Mouse (Mus musculus): ENCODE results near the gene Odf3. TPM values are rescaled to one million over a fixed set of nuclear protein-coding genes. Genes with fewer than 3 reads are reported as not detected.

The Odf3 gene
- polyA plus RNA-seq, 1 experiment from 2014 or later = 0.08 TPM

DNA sequence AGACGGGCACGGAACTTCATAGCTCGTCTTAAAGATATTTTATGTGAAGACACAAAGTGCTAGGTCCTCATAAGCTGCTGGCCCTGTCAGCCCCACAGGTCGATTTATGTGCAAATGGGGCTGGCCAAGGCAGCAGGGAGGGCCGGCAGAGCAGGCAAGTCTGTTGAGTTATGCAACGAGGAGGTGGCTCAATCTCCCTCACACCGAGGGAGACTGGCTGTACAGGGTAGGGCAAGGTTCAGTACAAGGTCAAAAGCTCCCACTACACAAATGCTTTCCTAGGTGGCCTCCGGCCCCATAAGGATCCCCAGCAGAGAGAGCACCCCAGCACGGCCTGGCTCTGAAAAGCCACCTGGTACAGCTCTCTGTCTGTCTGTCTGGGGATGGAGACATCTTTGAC is 5.8 kb downstream of the Odf3 start:
- ATAC-seq (ENCODE audit: insufficient read depth, low FRiP score) = no peak
- H3K9ac ChIP-seq (ENCODE audit: low read length) = no peak overlapping the region
- peaks cover 14% of the 10 kb centered on the region for H3K36me3 ChIP-seq (ENCODE audit: control insufficient read depth, insufficient read depth, low read length)
- H3K4me1 ChIP-seq (ENCODE audit: control insufficient read depth, insufficient read depth, low read length) = peaks cover 18% of the 10 kb centered on the region
- no peak overlapping the region for H3K4me2 ChIP-seq (ENCODE audit: low read depth, low read length)
- no peaks in the 10 kb centered on the region for H3K27me3 ChIP-seq (ENCODE audit: control insufficient read depth, insufficient read depth, low read length)
- no peaks in the 10 kb centered on the region for H3K9me3 ChIP-seq (replicated peaks; ENCODE audit: control insufficient read depth, low read length)
- no peak overlapping the region for H3K27ac ChIP-seq (ENCODE audit: low read length)
- WGBS = 84% methylated on average over 9 of the region's 9 CpGs
- H3K4me3 ChIP-seq (replicated peaks; ENCODE audit: low read length) = no peak overlapping the region

DNA sequence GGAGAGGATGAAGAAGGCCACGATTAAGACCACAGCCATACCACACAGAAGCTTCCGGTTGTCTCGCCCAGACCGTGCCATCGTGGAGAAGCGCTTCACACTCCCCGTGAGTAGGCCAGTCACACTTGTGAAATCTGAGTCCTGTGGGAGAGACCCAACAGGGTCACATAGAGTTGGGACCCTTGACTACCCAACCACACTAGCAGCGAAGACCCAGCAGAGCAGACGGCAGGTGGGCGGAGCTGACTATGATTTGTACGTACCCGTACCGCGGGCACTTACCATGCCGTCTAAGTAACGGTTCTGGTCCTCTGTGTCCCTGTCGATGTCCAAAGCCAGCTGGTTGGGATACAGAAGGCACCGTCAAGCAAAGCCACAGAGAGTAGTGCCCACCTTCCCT is 6.9 kb downstream of the Odf3 start:
- Histone ChIP-seq H3K9ac (ENCODE audit: low read length) (no peak overlapping the region), H3K4me2 (ENCODE audit: low read depth, low read length) (no peak overlapping the region), H3K27ac (ENCODE audit: low read length) (no peak overlapping the region), H3K9me3 (replicated peaks; ENCODE audit: control insufficient read depth, low read length) (no peaks in the 10 kb centered on the region), H3K4me1 (ENCODE audit: control insufficient read depth, insufficient read depth, low read length) (peaks cover 24% of the 10 kb centered on the region), H3K27me3 (ENCODE audit: control insufficient read depth, insufficient read depth, low read length) (no peaks in the 10 kb centered on the region), H3K36me3 (ENCODE audit: control insufficient read depth, insufficient read depth, low read length) (peaks cover 16% of the 10 kb centered on the region), H3K4me3 (replicated peaks; ENCODE audit: low read length) (no peak overlapping the region)
- ATAC-seq (ENCODE audit: insufficient read depth, low FRiP score) = no peak
- WGBS = 93% methylated on average over 18 of the region's 18 CpGs

DNA sequence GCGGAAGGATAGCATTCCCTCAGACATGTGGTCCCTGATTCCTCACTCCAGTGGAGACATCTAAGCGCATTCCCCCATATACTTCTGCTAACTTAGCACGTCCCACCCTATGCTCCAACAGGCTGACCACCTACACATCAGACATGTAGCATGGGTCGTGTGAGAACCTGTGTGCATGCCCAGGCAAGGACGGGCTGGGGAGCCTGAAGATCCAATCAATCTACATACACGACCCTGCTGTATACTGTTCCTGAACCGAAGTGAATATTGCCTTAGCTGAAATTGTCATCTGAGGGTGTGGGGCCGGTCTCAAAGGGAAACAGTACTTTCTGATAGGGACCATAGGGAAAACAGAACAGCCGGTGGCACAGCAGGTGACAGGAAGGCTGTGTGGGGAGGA is 7.6 kb downstream of the Odf3 start:
- peak overlapping the region; percentile 95 for H3K4me3 ChIP-seq (replicated peaks; ENCODE audit: low read length)
- H3K4me1 ChIP-seq (ENCODE audit: control insufficient read depth, insufficient read depth, low read length) = peaks cover 24% of the 10 kb centered on the region
- ATAC-seq (ENCODE audit: insufficient read depth, low FRiP score) = no peak
- H3K4me2 ChIP-seq (ENCODE audit: low read depth, low read length) = peak overlapping the region; percentile 98
- peaks cover 19% of the 10 kb centered on the region for H3K36me3 ChIP-seq (ENCODE audit: control insufficient read depth, insufficient read depth, low read length)
- WGBS = 68% methylated on average over 9 of the region's 9 CpGs
- peak overlapping the region; percentile 97; the same call in 1 of the 2 replicates for H3K27ac ChIP-seq (ENCODE audit: low read length)
- H3K27me3 ChIP-seq (ENCODE audit: control insufficient read depth, insufficient read depth, low read length) = no peaks in the 10 kb centered on the region
- no peaks in the 10 kb centered on the region for H3K9me3 ChIP-seq (replicated peaks; ENCODE audit: control insufficient read depth, low read length)
- H3K9ac ChIP-seq (ENCODE audit: low read length) = peak overlapping the region; percentile 95

DNA sequence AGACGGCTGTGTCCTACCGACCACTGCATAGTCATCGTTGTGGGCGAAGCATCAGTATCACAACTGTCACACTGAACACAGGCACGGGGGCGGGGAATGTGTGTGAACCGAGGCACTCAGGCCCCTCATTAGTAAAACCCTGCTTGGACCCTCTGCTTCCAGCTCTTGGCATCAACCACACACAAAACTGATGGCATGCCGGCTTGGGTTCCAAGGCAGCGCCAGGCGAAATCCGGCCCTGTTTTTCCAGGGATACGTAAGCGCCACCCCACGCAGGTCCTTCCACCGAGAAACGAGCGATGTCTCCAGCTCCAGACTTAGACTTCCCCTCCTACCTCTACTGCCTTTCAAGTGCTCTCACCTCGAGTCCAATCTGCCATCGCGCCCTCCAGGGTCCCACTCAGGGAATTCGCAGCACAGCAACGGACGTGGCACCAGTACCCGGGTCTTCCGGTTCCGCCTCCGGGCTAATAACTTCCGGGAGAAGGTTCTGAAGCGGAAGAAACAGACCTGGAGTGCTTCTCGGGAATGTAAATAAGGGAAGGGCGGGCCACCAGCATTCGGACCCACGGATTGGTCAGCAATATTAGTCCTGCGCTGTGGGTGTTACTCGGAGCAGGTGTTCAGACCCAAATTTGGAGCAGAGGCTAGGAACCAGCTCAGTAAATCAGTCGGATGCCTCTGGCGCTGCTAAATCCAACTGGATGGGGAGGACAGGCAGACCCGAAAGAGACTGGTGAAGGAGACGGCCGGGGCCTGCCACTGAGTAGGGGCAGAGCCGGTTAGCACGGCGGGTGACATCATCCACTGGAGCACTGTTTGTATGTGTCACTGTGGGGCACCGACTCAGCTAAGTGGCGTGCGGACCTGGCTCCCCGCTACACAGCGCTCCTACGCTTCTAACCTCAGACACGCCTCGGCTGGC is 8.5 kb downstream of the Odf3 start, which contains the start of gene Gm45785:
TSS of gene Gm45785 (minus strand) at position 472 of the 925 bp plus-strand sequence.
- H3K27me3 ChIP-seq (ENCODE audit: control insufficient read depth, insufficient read depth, low read length) = no peaks in the 10 kb centered on the region
- H3K4me2 ChIP-seq (ENCODE audit: low read depth, low read length) = peak within 1 kb of the TSS; percentile 98
- peak within 1 kb of the TSS; percentile 95 for H3K4me3 ChIP-seq (replicated peaks; ENCODE audit: low read length)
- no peaks in the 10 kb centered on the region for H3K9me3 ChIP-seq (replicated peaks; ENCODE audit: control insufficient read depth, low read length)
- WGBS = under 1% methylated on average over 51 of the region's 51 CpGs
- peaks cover 24% of the 10 kb centered on the region for H3K4me1 ChIP-seq (ENCODE audit: control insufficient read depth, insufficient read depth, low read length)
- peak within 1 kb of the TSS; percentile 95 for H3K9ac ChIP-seq (ENCODE audit: low read length)
- peaks cover 21% of the 10 kb centered on the region for H3K36me3 ChIP-seq (ENCODE audit: control insufficient read depth, insufficient read depth, low read length)
- H3K27ac ChIP-seq (ENCODE audit: low read length) = peak within 1 kb of the TSS; percentile 97
- peak; percentile 80 for ATAC-seq (ENCODE audit: insufficient read depth, low FRiP score)

DNA sequence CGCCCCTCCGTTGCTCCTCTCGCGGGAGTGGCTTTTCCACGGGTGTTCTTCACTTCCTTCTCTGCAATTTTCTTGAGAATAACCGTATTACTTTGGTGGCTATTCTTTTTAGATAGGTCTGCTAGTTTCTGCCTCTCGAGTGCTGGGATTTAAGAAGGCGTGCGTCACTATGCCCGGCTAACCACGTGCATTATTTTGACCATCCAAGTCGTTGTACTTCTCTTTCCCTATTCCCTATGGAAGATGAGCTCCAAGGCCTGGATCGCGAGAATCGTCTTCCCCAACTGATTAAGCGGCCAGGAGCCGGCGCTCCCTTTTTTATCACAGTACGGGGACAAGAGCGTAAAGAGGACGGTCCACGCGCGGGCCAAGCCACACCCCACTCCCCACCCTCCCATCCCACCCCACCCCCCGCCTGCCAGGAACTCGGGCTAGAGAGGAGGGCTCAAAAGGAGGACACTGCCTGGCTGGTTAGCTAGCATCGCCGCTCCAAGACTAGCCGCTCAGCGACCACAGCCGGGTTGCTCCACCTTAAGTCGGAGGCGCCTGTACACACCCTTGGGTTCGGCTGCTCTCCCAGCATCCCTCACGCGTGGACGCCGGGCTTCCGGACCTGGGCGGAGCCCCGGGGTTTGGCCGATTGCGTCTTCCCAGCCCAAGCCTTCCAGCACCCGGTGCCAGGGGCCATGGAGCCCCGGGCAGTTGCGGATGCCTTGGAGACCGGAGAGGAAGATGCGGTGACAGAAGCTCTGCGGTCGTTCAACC is 9.4 kb downstream of the Odf3 start, which contains the start of gene Ric8a:
TSS of gene Ric8a (plus strand) at position 173 of the 765 bp plus-strand sequence.
- peak within 1 kb of the TSS; percentile 97 for H3K27ac ChIP-seq (ENCODE audit: low read length)
- H3K36me3 ChIP-seq (ENCODE audit: control insufficient read depth, insufficient read depth, low read length) = peaks cover 23% of the 10 kb centered on the region
- 0% methylated on average over 49 of the region's 50 CpGs for WGBS
- no peaks in the 10 kb centered on the region for H3K27me3 ChIP-seq (ENCODE audit: control insufficient read depth, insufficient read depth, low read length)
- peak within 1 kb of the TSS; percentile 98 for H3K4me2 ChIP-seq (ENCODE audit: low read depth, low read length)
- H3K4me1 ChIP-seq (ENCODE audit: control insufficient read depth, insufficient read depth, low read length) = peaks cover 24% of the 10 kb centered on the region
- peak within 1 kb of the TSS; percentile 95 for H3K9ac ChIP-seq (ENCODE audit: low read length)
- no peaks in the 10 kb centered on the region for H3K9me3 ChIP-seq (replicated peaks; ENCODE audit: control insufficient read depth, low read length)
- H3K4me3 ChIP-seq (replicated peaks; ENCODE audit: low read length) = peak within 1 kb of the TSS; percentile 95
- peak; percentile 86 for ATAC-seq (ENCODE audit: insufficient read depth, low FRiP score)

DNA sequence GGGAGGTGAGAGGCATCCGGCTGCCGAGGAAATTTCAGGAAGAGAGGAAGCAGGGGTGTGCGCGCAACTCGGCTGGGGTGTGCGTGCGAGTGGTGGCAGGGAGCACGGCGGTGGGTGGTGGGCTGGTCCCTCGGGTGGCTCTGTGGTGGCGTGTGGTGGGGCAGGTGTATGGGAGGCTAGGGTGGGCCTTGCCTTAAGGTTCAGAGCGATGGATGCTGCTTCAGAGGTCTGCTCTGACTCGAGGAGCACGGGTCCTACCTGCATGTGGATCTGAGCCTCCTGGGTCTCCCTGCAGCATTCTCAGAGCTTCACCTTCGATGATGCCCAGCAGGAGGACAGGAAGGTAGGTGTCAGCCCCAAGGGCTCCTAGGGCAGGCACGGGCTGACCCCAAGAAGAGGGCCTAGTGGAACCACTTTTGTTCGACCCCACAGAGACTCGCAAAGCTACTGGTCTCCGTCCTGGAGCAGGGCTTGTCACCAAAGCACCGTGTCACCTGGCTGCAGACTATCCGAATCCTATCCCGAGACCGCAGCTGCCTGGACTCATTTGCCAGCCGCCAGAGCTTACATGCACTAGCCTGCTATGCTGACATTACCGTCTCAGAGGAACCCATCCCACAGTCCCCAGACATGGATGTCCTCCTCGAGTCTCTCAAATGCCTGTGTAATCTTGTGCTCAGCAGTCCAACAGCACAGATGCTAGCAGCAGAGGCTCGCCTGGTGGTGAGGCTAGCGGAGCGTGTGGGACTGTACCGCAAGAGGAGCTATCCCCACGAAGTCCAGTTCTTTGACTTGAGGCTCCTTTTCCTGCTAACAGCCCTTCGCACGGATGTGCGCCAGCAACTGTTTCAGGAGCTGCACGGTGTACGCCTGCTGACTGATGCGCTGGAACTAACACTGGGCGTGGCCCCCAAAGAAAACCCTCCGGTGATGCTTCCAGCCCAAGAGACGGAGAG is 10.2 kb downstream of the Odf3 start, which contains the start of gene Bet1l:
TSS of gene Bet1l (minus strand) at position 28 of the 956 bp plus-strand sequence.
- peak; percentile 31; the same call in 1 of the 2 replicates for ATAC-seq (ENCODE audit: insufficient read depth, low FRiP score)
- Histone ChIP-seq H3K4me2 (ENCODE audit: low read depth, low read length) (peak within 1 kb of the TSS; percentile 98), H3K4me3 (replicated peaks; ENCODE audit: low read length) (peak within 1 kb of the TSS; percentile 95), H3K9me3 (replicated peaks; ENCODE audit: control insufficient read depth, low read length) (no peaks in the 10 kb centered on the region), H3K9ac (ENCODE audit: low read length) (peak within 1 kb of the TSS; percentile 95), H3K27ac (ENCODE audit: low read length) (peak within 1 kb of the TSS; percentile 97), H3K27me3 (ENCODE audit: control insufficient read depth, insufficient read depth, low read length) (no peaks in the 10 kb centered on the region), H3K36me3 (ENCODE audit: control insufficient read depth, insufficient read depth, low read length) (peaks cover 26% of the 10 kb centered on the region), H3K4me1 (ENCODE audit: control insufficient read depth, insufficient read depth, low read length) (peaks cover 24% of the 10 kb centered on the region)
- WGBS = 32% methylated on average over 40 of the region's 40 CpGs

DNA sequence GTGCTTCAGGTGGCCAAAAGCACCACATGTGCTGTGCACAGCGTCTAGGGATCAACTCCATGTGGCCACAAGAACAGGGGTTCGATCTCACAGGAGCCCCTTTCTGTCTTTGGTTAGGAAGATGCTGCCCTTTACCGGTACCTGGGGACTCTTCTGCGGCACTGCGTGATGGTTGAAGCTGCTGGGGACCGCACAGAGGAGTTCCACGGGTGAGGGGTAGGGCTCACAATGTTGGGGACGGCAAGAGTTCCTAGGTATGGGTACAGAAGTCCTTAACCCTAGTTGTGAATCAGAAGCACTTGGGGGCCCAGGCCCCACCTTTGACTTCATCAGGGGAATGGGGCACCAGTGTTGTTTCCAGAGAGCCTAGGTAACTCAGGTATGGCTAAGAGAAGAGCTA is 11.1 kb downstream of the Odf3 start:
- H3K9ac ChIP-seq (ENCODE audit: low read length) = peak overlapping the region; percentile 95; the same call in 1 of the 2 replicates
- H3K27me3 ChIP-seq (ENCODE audit: control insufficient read depth, insufficient read depth, low read length) = no peaks in the 10 kb centered on the region
- H3K4me2 ChIP-seq (ENCODE audit: low read depth, low read length) = peak overlapping the region; percentile 98
- WGBS = 95% methylated on average over 8 of the region's 8 CpGs
- H3K9me3 ChIP-seq (replicated peaks; ENCODE audit: control insufficient read depth, low read length) = no peaks in the 10 kb centered on the region
- H3K36me3 ChIP-seq (ENCODE audit: control insufficient read depth, insufficient read depth, low read length) = peaks cover 33% of the 10 kb centered on the region
- ATAC-seq (ENCODE audit: insufficient read depth, low FRiP score) = no peak
- no peak overlapping the region for H3K27ac ChIP-seq (ENCODE audit: low read length)
- peaks cover 24% of the 10 kb centered on the region for H3K4me1 ChIP-seq (ENCODE audit: control insufficient read depth, insufficient read depth, low read length)
- H3K4me3 ChIP-seq (replicated peaks; ENCODE audit: low read length) = 0 out of 2 replicates have a peak overlapping the region, but pooled peaks have one; percentile 95

DNA sequence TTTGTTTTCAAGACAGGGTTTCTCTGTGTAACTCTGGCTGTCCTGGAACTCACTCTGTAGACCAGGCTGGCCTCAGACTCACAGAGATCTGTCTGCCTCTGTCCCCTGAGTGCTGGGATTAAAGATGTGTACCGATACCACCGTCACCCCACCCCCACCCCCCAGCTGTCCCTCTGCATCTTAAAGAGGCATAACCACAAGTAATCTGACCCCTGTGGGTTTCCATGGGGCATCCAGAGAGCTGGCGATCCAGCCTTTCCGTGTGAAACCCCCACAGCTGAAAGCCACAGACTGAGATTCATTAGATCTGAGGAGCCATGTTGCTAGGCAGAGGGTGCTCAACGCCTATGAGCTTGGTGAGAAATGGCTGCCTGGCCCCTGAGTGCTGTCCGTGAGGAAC is 12.4 kb downstream of the Odf3 start:
- peaks cover 20% of the 10 kb centered on the region for H3K4me1 ChIP-seq (ENCODE audit: control insufficient read depth, insufficient read depth, low read length)
- no peaks in the 10 kb centered on the region for H3K27me3 ChIP-seq (ENCODE audit: control insufficient read depth, insufficient read depth, low read length)
- no peak for ATAC-seq (ENCODE audit: insufficient read depth, low FRiP score)
- 73% methylated on average over 6 of the region's 6 CpGs for WGBS
- no peak overlapping the region for H3K9ac ChIP-seq (ENCODE audit: low read length)
- H3K36me3 ChIP-seq (ENCODE audit: control insufficient read depth, insufficient read depth, low read length) = peaks cover 32% of the 10 kb centered on the region
- no peak overlapping the region for H3K4me2 ChIP-seq (ENCODE audit: low read depth, low read length)
- no peak overlapping the region for H3K27ac ChIP-seq (ENCODE audit: low read length)
- H3K4me3 ChIP-seq (replicated peaks; ENCODE audit: low read length) = no peak overlapping the region
- H3K9me3 ChIP-seq (replicated peaks; ENCODE audit: control insufficient read depth, low read length) = no peaks in the 10 kb centered on the region
